Mouse (Mus musculus): Measurements from ENCODE around the gene Mep1a.
A peak's percentile ranks its signal among the peaks of the same experiment; 100 is the strongest.

The Mep1a gene

DNA sequence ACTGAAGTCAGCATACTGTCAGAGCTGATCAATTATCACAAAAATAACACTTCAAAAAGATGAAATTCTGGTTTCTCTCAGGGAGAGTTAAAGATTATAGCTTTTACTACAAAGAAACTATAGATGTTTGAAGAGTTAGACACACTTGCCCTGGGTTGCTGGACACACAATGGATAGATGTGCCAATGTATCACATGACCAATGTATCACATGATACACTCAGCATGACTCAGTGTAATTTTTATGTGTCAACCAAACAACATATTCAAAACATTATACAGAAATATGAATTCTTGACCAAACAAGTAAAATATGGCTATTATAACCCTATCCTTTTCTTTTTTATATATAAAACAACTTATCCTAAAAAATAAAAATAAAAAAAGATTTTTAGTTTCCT, 25.0 kb downstream of the Mep1a start:
- DNase-seq: no peak

GRCm38 (mm10) chr17:43474775-43475174, 27.8 kb downstream of the Mep1a start:
- no peak for DNase-seq

GRCm38 (mm10) chr17:43472558-43472957, 30.1 kb downstream of the Mep1a start:
- DNase-seq: no peak

DNA sequence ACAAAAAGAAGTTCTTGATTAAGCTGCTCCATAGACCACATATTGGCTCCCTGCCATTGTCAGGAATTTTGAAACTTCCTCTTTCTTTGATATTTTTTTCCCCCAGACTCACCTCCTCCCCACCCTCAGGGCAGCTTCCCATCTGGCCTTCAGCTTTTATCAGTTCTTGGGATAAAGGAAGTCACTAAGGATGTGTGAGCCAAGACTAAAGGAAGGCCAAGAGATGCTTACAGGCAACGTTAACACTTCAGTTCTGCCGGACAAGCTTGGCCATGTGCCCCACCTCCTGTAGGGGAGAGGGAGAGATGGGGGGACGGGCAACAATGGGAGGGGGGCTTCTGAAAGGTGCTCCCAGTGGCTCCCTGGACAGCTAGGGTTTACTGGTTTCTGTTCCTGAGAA, 32.6 kb downstream of the Mep1a start:
- peak; percentile 28 for DNase-seq

- peak; percentile 91 for DNase-seq
Observed at GRCm38 (mm10) chr17:43460245-43461181, 42.1 kb downstream of the Mep1a start.

DNA sequence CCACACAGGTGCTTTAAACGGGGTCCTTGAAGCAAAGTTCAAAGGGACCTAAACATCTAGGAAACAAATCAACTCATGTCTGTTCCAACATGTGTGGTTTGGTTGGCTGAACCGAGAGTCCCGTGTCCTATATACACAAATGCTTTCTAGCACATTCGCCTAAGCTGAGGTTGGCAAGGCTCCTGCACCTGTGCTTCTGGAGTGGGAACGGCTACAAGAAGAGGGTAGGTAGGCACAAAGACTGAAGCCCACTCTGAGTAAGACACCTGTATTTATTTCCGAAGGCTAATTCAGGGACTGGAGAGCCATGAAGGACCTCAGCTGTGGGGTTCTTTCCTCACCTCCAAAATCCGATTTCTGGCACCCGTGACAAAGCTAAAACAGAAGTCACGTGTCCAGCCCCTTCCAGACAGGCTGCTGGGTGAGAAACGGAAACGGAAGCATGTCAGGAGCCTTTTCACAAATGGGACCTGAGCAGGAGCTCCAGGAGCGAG, 42.8 kb downstream of the Mep1a start:
- DNase-seq: peak; percentile 16

- DNase-seq: peak; percentile 90
Observed at GRCm38 (mm10) chr17:43458598-43458997, 44.0 kb downstream of the Mep1a start.

GRCm38 (mm10) chr17:43451216-43451615, 51.4 kb downstream of the Mep1a start:
- DNase-seq: no peak

- peak; percentile 15 for DNase-seq
Observed at GRCm38 (mm10) chr17:43434485-43434884, 68.1 kb downstream of the Mep1a start.

GRCm38 (mm10) chr17:43431692-43432091, 70.9 kb downstream of the Mep1a start:
- DNase-seq: no peak
